Mouse (Mus musculus): Measurements from ENCODE around the gene Cenpt. TPM values are rescaled to one million over a fixed set of nuclear protein-coding genes. Genes with fewer than 3 reads are reported as not detected.

Cenpt gene
- polyA plus RNA-seq, 1 experiment from 2014 or later = 37.0 TPM

DNA sequence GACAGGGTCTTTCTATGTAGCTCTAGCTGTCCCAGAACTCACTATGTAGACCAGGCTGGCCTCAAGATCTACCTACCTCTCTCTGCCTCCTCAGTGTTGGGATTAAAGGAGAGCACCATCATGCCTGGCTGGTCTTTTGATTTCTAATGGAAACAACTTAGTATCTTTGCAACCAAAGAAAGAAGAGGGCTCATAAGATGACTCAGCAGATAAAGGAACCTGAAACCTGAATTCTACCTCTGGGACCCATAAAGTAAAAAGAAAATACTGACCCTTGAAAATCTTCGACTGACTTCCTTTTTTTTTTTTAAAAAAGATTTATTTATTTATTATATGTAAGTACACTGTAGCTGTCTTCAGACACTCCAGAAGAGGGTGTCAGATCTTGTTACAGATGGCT is 47.1 kb downstream of the Cenpt start:
- H3K4me2 ChIP-seq = no peak overlapping the region
- H3K4me1 ChIP-seq (replicated peaks; ENCODE audit: control insufficient read depth, insufficient read depth, low read length) = peaks cover 19% of the 10 kb centered on the region
- H3K4me3 ChIP-seq (ENCODE audit: low read depth, low read length) = no peak overlapping the region
- WGBS = 73% methylated on average over 1 of the region's 1 CpGs
- no peaks in the 10 kb centered on the region for H3K27me3 ChIP-seq (replicated peaks; ENCODE audit: control insufficient read depth, insufficient read depth, low read length)
- ATAC-seq (replicated peaks; ENCODE audit: low FRiP score) (no peak), DNase-seq (ENCODE audit: low spot score) (no peak)
- no peak overlapping the region for H3K9ac ChIP-seq (ENCODE audit: low read depth, low read length)
- H3K36me3 ChIP-seq (ENCODE audit: control insufficient read depth, insufficient read depth, low read length) = peaks cover 3% of the 10 kb centered on the region; the same call in 1 of the 2 replicates
- no peak overlapping the region for H3K27ac ChIP-seq (ENCODE audit: low read depth, low read length)
- H3K9me3 ChIP-seq (ENCODE audit: control insufficient read depth, low read length) = no peaks in the 10 kb centered on the region

DNA sequence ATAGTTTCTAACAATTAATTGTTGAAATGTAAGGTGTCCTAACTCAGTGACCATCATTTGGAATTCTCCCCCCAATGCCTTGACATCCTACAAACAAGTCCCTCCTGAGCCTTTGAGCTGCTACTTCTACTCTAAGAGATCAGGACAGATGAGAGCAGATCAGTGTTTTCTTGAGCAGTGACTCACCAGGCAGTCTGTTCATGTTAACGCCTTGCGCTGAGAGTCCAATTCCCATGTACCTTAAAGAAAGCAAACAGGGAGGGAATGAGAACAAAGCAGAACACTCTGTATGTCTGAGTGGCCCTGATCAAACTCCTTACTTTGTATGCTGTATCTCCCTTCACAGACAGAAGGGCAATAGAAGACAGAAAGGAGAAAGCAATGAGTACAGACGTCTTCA is 47.7 kb downstream of the Cenpt start:
- H3K27ac ChIP-seq (ENCODE audit: low read depth, low read length) = peak overlapping the region; percentile 32; the same call in 1 of the 2 replicates
- WGBS = 92% methylated on average over 3 of the region's 3 CpGs
- peaks cover 18% of the 10 kb centered on the region for H3K4me1 ChIP-seq (replicated peaks; ENCODE audit: control insufficient read depth, insufficient read depth, low read length)
- peaks cover 3% of the 10 kb centered on the region; the same call in 1 of the 2 replicates for H3K36me3 ChIP-seq (ENCODE audit: control insufficient read depth, insufficient read depth, low read length)
- no peaks in the 10 kb centered on the region for H3K27me3 ChIP-seq (replicated peaks; ENCODE audit: control insufficient read depth, insufficient read depth, low read length)
- H3K9me3 ChIP-seq (ENCODE audit: control insufficient read depth, low read length) = no peaks in the 10 kb centered on the region
- ATAC-seq (replicated peaks; ENCODE audit: low FRiP score) (no peak), DNase-seq (ENCODE audit: low spot score) (no peak)
- no peak overlapping the region for H3K9ac ChIP-seq (ENCODE audit: low read depth, low read length)
- H3K4me3 ChIP-seq (ENCODE audit: low read depth, low read length) = no peak overlapping the region
- H3K4me2 ChIP-seq = no peak overlapping the region

DNA sequence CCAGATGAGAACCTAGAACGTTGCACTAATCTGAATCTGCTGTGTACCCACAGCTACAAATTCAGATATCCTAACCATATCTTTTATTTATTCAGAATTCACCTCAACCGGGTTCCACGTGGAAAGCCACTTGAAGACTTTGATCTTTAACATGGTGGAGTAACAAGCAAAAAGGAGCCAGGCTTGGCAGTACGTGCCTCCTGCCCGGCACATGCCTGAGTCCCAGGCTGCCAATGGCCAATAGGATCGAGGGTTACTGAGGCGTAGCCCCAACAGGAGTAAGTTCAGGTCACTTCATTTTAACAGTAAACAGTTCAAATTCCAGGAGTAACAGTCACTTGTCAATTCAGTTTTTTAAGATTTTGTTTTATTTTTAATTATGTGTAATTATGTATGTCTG is 48.3 kb downstream of the Cenpt start:
- H3K4me2 ChIP-seq = no peak overlapping the region
- peaks cover 21% of the 10 kb centered on the region for H3K4me1 ChIP-seq (replicated peaks; ENCODE audit: control insufficient read depth, insufficient read depth, low read length)
- H3K27ac ChIP-seq (ENCODE audit: low read depth, low read length) = no peak overlapping the region
- no peak overlapping the region for H3K4me3 ChIP-seq (ENCODE audit: low read depth, low read length)
- no peak for ATAC-seq (replicated peaks; ENCODE audit: low FRiP score)
- peaks cover 3% of the 10 kb centered on the region; the same call in 1 of the 2 replicates for H3K36me3 ChIP-seq (ENCODE audit: control insufficient read depth, insufficient read depth, low read length)
- H3K27me3 ChIP-seq (replicated peaks; ENCODE audit: control insufficient read depth, insufficient read depth, low read length) = no peaks in the 10 kb centered on the region
- no peak overlapping the region for H3K9ac ChIP-seq (ENCODE audit: low read depth, low read length)
- 90% methylated on average over 7 of the region's 7 CpGs for WGBS
- H3K9me3 ChIP-seq (ENCODE audit: control insufficient read depth, low read length) = no peaks in the 10 kb centered on the region
- no peak for DNase-seq (ENCODE audit: low spot score)

DNA sequence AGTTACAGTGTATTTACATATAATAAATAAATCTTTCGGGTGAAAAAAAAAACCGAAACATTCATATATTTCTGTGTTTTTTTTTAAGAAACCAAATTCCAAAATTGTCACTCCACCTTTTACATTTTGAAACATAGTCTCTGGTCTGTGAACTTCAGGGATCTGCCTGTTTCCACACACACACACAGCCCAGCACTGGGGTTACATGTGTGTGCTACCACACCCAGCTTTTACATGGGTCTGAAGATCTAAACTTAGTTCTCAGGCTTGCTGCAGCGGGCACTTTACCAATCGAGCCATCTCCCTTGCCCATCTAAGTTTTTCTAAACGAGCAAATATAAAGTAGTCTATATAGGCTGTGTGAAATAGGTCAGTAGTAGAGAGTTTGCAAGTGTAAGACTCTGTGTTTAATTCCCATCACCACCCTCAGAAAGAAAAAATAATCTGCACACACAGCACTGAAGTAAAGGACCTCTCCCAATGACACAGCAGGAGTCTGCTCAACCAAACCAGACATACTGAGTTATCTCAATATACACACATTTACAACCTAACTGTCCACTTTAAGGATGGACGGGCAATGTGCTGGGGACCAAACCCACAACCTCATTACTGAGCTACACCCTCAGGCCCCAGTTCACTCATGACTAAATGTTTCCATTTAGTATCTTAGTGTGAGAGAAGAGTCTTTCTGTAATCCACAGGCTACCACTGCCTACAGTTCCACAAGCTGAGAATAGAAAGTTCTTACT is 51.7 kb downstream of the Cenpt start:
- peaks cover 6% of the 10 kb centered on the region; the same call in 1 of the 2 replicates for H3K36me3 ChIP-seq (ENCODE audit: control insufficient read depth, insufficient read depth, low read length)
- H3K4me1 ChIP-seq (replicated peaks; ENCODE audit: control insufficient read depth, insufficient read depth, low read length) = peaks cover 32% of the 10 kb centered on the region

DNA sequence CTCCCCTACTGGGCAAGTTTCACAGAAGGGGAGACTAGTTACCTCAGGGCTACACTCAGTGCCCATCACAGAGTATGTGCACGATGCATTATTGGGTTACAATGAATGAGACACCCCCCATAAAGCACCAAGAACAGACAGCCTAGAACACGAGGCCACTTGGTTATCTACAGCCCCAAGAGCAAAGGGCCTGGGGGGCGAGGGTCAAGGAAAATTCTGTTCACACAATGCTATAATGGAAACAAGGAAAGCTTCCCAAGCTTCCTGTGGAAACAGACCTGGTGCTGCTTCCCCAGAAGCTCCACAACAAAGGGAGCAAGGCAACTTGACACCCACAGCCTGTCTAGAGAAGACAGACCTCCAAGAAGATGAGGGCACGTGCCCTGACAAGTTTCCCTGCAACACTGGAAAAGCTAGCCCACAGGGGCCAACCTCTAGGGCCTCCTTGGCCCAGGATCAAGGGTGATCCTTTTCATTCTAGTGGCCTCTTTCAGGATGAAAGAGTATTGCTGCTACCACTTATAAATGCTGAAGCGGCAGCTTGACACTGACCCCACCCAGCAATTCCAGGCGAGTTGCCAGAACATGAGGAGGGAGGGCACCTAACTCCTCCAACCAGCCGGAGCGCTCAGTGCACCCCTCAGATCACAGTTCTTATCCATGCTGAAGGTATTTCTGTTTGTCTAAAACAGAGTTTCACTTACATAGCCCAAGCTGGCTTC is 53.8 kb downstream of the Cenpt start:
- no peak for DNase-seq (ENCODE audit: low spot score)
- peaks cover 36% of the 10 kb centered on the region for H3K4me1 ChIP-seq (replicated peaks; ENCODE audit: control insufficient read depth, insufficient read depth, low read length)
- H3K4me3 ChIP-seq (ENCODE audit: low read depth, low read length) = no peak overlapping the region
- H3K4me2 ChIP-seq = peak overlapping the region; percentile 12; the same call in 1 of the 2 replicates
- peak overlapping the region; percentile 14 for H3K27ac ChIP-seq (ENCODE audit: low read depth, low read length)
- peaks cover 2% of the 10 kb centered on the region; the same call in 1 of the 2 replicates for H3K36me3 ChIP-seq (ENCODE audit: control insufficient read depth, insufficient read depth, low read length)
- no peaks in the 10 kb centered on the region for H3K27me3 ChIP-seq (replicated peaks; ENCODE audit: control insufficient read depth, insufficient read depth, low read length)
- no peaks in the 10 kb centered on the region for H3K9me3 ChIP-seq (ENCODE audit: control insufficient read depth, low read length)
- ATAC-seq (replicated peaks; ENCODE audit: low FRiP score) = no peak
- peak overlapping the region; percentile 13; the same call in 1 of the 2 replicates for H3K9ac ChIP-seq (ENCODE audit: low read depth, low read length)
- WGBS = 62% methylated on average over 8 of the region's 8 CpGs

More for the DNA sequence above, 51.7 kb downstream of the Cenpt start:
- Histone ChIP-seq H3K4me2 (peak overlapping the region; percentile 52), H3K27me3 (replicated peaks; ENCODE audit: control insufficient read depth, insufficient read depth, low read length) (no peaks in the 10 kb centered on the region), H3K9me3 (ENCODE audit: control insufficient read depth, low read length) (no peaks in the 10 kb centered on the region), H3K27ac (ENCODE audit: low read depth, low read length) (peak overlapping the region; percentile 94), H3K9ac (ENCODE audit: low read depth, low read length) (peak overlapping the region; percentile 28), H3K4me3 (ENCODE audit: low read depth, low read length) (no peak overlapping the region)
- DNase-seq (ENCODE audit: low spot score) (no peak), ATAC-seq (replicated peaks; ENCODE audit: low FRiP score) (peak; percentile 94)
- 68% methylated on average over 6 of the region's 6 CpGs for WGBS

DNA sequence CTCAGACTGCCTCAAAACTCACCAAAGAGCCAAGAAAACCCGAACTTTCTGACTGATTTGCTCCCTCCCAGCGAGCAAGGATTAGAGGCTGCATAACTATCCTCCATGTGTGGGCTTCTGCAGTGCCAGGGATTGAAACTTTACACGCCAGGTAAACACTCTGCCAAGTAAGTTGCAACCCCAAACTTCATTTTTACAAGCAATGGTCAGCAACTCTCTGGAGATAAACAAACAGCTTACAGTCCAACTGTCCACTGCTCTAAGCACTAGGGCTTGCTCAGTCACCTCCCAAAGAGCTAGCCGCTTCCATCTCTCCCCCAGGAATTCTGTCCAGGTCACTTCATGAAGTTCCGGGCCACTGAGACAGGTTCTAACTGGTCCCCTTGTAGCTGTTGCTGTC is 54.7 kb downstream of the Cenpt start:
- DNase-seq (ENCODE audit: low spot score) (no peak), ATAC-seq (replicated peaks; ENCODE audit: low FRiP score) (no peak)
- H3K9ac ChIP-seq (ENCODE audit: low read depth, low read length) = 0 out of 2 replicates have a peak overlapping the region, but pooled peaks have one; percentile 9
- no peak overlapping the region for H3K27ac ChIP-seq (ENCODE audit: low read depth, low read length)
- peaks cover 38% of the 10 kb centered on the region for H3K4me1 ChIP-seq (replicated peaks; ENCODE audit: control insufficient read depth, insufficient read depth, low read length)
- no peaks in the 10 kb centered on the region for H3K9me3 ChIP-seq (ENCODE audit: control insufficient read depth, low read length)
- H3K36me3 ChIP-seq (ENCODE audit: control insufficient read depth, insufficient read depth, low read length) = peaks cover 2% of the 10 kb centered on the region; the same call in 1 of the 2 replicates
- no peak overlapping the region for H3K4me3 ChIP-seq (ENCODE audit: low read depth, low read length)
- no peaks in the 10 kb centered on the region for H3K27me3 ChIP-seq (replicated peaks; ENCODE audit: control insufficient read depth, insufficient read depth, low read length)
- no peak overlapping the region for H3K4me2 ChIP-seq
- 93% methylated on average over 5 of the region's 5 CpGs for WGBS

DNA sequence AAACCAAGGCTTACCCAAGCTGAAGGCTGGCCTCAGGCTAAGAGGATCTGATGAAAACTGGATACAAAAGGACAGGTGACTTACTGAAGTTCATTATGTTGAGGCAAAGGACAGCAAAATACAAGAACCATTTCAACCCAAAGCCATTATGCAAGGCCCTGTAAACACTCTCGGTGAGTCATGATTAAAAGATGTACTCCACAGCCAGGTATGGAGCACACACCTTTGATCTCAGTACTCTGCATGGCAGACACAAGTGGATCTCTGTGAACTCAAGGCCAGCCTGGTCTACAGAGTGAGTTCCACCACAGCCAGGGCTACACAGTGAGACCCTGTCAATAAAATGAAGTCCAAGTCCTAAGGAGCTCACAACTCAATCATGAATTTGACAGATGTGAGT is 57.3 kb downstream of the Cenpt start:
- no peak overlapping the region for H3K27ac ChIP-seq (ENCODE audit: low read depth, low read length)
- ATAC-seq (replicated peaks; ENCODE audit: low FRiP score) (no peak), DNase-seq (ENCODE audit: low spot score) (no peak)
- WGBS = 93% methylated on average over 1 of the region's 1 CpGs
- no peak overlapping the region for H3K4me2 ChIP-seq
- H3K9ac ChIP-seq (ENCODE audit: low read depth, low read length) = no peak overlapping the region
- no peak overlapping the region for H3K4me3 ChIP-seq (ENCODE audit: low read depth, low read length)
- peaks cover 2% of the 10 kb centered on the region; the same call in 1 of the 2 replicates for H3K36me3 ChIP-seq (ENCODE audit: control insufficient read depth, insufficient read depth, low read length)
- no peaks in the 10 kb centered on the region for H3K9me3 ChIP-seq (ENCODE audit: control insufficient read depth, low read length)
- no peaks in the 10 kb centered on the region for H3K27me3 ChIP-seq (replicated peaks; ENCODE audit: control insufficient read depth, insufficient read depth, low read length)
- peaks cover 29% of the 10 kb centered on the region for H3K4me1 ChIP-seq (replicated peaks; ENCODE audit: control insufficient read depth, insufficient read depth, low read length)
